Mouse (Mus musculus): ENCODE data around the gene Pgghg. TPM values are rescaled to one million over a fixed set of nuclear protein-coding genes. Genes with fewer than 3 reads are reported as not detected.
A peak's percentile ranks its signal among the peaks of the same experiment; 100 is the strongest.

Gene Pgghg
- polyA plus RNA-seq (2016; fragmentation: Nextera tagmentation; extraction: Ambion mirVana) = 11.2 and 12.2 TPM in 2 replicates

DNA sequence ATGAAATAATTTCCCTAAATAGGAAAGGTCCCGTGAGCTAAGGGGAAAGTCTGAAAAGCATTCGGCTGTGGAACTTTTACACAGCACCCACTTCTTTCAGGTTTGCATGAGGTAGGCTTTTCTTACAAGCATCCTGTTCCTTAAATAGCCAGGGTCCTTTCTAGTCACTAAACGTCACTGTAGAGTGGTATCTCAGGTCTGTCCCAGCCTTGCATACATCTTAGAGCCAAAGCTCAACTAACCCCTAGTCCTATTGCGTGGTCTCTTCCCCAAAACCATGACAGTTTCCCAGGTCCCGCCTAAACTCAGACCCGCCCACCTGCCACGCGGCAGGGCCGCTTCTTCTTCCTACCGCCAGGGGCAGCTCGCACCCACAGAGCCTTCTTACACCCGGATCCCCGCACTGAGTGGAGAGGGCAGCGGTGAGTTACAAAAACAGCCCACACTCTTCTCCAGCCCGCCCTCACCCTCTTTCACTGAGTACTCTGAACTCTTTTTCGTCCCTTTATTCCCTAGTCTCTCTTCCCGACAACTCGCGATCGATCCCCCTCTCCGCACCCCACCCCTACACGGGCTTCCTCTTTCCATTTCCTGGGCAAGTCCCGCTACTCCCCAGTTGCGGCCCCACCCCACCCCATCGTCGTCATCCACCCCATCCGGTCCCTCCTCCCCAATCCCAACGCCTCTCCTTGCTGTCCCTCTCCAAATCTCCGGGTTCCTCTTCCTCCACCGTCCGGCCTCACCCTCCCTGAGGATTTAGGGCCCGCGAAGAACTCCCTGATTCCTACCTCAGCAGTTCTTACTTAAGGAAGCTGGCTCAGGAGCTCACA is at the start of gene Pgghg:
Gene Pgghg, plus strand, starts transcription at position 170 of the 830 bp plus-strand sequence.
- Histone ChIP-seq H3K27me3 (replicated peaks) (no peaks in the 10 kb centered on the region), H3K4me2 (replicated peaks) (peak within 1 kb of the TSS; percentile 58), H3K9me3 (no peaks in the 10 kb centered on the region), H3K9ac (peak within 1 kb of the TSS; percentile 54), H3K36me3 (no peaks in the 10 kb centered on the region), H3K4me3 (peak within 1 kb of the TSS; percentile 46), H3K27ac (no peak within 1 kb of the TSS), H3K4me1 (peaks cover 12% of the 10 kb centered on the region; the same call in 1 of the 2 replicates)
- WGBS = 3% methylated on average over 33 of the region's 33 CpGs
- ATAC-seq (ENCODE audit: low FRiP score, low read depth) = peak; percentile 87

DNA sequence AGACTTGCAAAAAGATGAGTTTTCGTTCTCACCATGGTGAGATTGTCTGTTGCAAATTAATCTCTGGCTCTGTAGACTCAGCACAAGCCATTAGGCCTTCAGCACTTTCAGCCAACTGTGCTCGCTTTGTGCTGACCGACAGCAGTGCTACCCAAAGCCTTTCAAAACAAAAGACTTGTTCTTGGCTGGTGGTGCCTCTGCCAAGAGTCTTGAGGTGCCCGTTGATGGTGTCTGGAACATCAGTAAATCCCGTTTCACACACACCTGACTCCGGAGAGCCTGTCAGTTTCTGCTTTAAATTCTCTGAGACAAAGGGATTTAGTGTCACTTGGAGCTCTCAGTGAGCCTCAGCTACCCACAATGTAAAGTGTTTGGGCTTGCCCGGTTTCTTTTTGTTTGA is 47.2 kb upstream of the Pgghg start:
- H3K27me3 ChIP-seq (replicated peaks) = no peaks in the 10 kb centered on the region
- H3K4me1 ChIP-seq = no peaks in the 10 kb centered on the region
- no peaks in the 10 kb centered on the region for H3K9me3 ChIP-seq
- no peak overlapping the region for H3K27ac ChIP-seq
- H3K4me2 ChIP-seq (replicated peaks) = no peak overlapping the region
- no peak overlapping the region for H3K9ac ChIP-seq
- WGBS = 92% methylated on average over 7 of the region's 7 CpGs
- ATAC-seq (ENCODE audit: low FRiP score, low read depth) = no peak
- no peak overlapping the region for H3K4me3 ChIP-seq
- H3K36me3 ChIP-seq = peaks cover 77% of the 10 kb centered on the region

DNA sequence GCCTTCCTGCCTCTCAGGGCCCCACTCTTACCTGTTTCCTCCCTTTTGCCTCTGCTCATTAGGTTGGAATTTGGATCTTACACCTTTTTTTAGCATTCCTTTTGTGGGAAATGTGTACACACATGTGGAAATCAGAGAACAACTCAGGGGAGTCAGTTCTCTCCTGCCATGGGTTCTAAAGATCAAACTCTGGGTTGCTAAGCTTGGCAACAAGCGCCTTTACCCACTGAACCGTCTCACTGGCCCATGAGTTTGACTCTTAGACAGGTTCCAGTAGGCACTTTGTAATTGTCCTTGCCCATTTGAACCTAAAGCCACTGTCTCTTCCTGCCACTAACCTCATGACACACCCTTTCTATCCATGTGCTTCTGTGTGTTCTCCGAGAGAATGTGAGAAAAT is 46.6 kb upstream of the Pgghg start:
- no peak overlapping the region for H3K9ac ChIP-seq
- no peak overlapping the region for H3K4me2 ChIP-seq (replicated peaks)
- no peak overlapping the region for H3K4me3 ChIP-seq
- H3K36me3 ChIP-seq = peaks cover 77% of the 10 kb centered on the region
- no peak for ATAC-seq (ENCODE audit: low FRiP score, low read depth)
- no peak overlapping the region for H3K27ac ChIP-seq
- no peaks in the 10 kb centered on the region for H3K9me3 ChIP-seq
- H3K27me3 ChIP-seq (replicated peaks) = no peaks in the 10 kb centered on the region
- WGBS = 93% methylated on average over 3 of the region's 3 CpGs
- H3K4me1 ChIP-seq = no peaks in the 10 kb centered on the region

DNA sequence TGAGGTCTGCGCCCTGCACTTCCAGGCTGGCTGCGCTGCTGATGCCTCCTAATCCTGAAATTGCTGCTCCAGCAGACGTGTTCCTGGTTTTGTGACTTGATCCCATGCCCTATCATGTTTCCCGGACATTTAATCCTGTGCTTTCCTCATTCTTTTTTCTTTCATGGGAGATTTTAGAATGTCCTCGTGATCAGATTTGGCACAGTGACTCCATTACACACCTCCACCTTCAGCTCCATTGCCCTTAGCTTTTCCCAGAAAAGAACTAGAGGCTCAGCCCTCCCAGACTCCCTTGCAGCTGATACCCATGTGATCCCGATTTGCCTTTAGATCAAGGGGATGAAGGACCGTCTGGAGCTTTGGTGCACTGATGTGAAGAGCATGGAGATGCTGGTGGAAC is 43.3 kb upstream of the Pgghg start:
- 88% methylated on average over 7 of the region's 7 CpGs for WGBS
- H3K9ac ChIP-seq = peak overlapping the region; percentile 26; the same call in 1 of the 2 replicates
- no peak for ATAC-seq (ENCODE audit: low FRiP score, low read depth)

DNA sequence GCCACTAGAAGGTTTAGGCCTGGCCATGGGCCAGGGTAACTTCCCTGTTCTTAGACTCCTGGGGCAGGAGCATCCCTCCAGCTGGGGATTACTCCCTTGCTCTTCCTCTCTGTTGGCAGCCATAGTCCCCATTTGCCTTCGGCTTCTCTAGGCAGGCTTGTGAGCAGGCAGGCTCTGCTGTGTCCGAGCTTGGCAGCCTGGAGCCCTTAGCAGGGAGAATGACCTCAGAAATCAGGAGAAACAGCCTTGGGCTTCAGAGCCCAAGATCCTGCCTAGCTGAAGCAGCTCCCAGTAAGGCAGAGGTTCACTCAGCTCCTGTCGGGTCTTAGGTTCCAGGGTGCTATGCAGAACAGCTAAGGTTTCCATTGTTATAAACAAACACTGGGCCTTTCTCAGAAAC is 42.1 kb upstream of the Pgghg start:
- no peak for ATAC-seq (ENCODE audit: low FRiP score, low read depth)
- WGBS = 81% methylated on average over 3 of the region's 3 CpGs
- H3K27ac ChIP-seq = no peak overlapping the region
- H3K27me3 ChIP-seq (replicated peaks) = no peaks in the 10 kb centered on the region
- H3K4me3 ChIP-seq = no peak overlapping the region
- no peak overlapping the region for H3K4me2 ChIP-seq (replicated peaks)
- 0 out of 2 replicates have a peak overlapping the region, but pooled peaks have one; percentile 13 for H3K9ac ChIP-seq
- no peaks in the 10 kb centered on the region for H3K9me3 ChIP-seq
- no peaks in the 10 kb centered on the region for H3K4me1 ChIP-seq
- H3K36me3 ChIP-seq = peaks cover 49% of the 10 kb centered on the region

More for the DNA sequence above, 43.3 kb upstream of the Pgghg start:
- Histone ChIP-seq H3K36me3 (peaks cover 58% of the 10 kb centered on the region), H3K4me1 (no peaks in the 10 kb centered on the region), H3K27me3 (replicated peaks) (no peaks in the 10 kb centered on the region), H3K9me3 (no peaks in the 10 kb centered on the region), H3K4me3 (no peak overlapping the region), H3K4me2 (replicated peaks) (no peak overlapping the region), H3K27ac (no peak overlapping the region)

DNA sequence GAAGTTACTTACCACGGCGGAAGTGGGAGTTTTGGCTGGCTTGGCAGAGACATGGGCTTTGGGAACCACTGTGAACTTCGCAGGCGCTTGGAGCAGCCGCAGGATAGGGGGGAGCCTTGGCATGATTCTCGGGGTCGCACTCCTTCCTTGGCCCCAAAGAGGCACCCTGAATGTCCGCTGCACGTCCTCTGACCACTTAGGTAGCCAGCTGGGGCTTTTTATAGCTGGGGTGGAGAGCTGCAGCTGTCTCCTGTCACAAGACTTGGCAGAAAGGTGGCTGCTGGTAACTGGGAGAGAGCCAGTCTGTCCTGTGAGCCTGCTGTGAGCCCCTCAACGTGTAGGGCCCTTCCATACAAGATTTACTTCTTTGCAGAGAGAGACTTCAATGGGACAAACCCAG is 41.0 kb upstream of the Pgghg start, which contains the start of gene Cox8b:
Gene Cox8b, minus strand, starts transcription at position 227 of the 400 bp plus-strand sequence.
- no peaks in the 10 kb centered on the region for H3K27me3 ChIP-seq (replicated peaks)
- no peaks in the 10 kb centered on the region for H3K9me3 ChIP-seq
- H3K4me1 ChIP-seq = no peaks in the 10 kb centered on the region
- no peak for ATAC-seq (ENCODE audit: low FRiP score, low read depth)
- H3K9ac ChIP-seq = no peak within 1 kb of the TSS
- no peak within 1 kb of the TSS for H3K27ac ChIP-seq
- WGBS = 82% methylated on average over 10 of the region's 10 CpGs
- no peak within 1 kb of the TSS for H3K4me2 ChIP-seq (replicated peaks)
- peaks cover 40% of the 10 kb centered on the region for H3K36me3 ChIP-seq
- no peak within 1 kb of the TSS for H3K4me3 ChIP-seq

DNA sequence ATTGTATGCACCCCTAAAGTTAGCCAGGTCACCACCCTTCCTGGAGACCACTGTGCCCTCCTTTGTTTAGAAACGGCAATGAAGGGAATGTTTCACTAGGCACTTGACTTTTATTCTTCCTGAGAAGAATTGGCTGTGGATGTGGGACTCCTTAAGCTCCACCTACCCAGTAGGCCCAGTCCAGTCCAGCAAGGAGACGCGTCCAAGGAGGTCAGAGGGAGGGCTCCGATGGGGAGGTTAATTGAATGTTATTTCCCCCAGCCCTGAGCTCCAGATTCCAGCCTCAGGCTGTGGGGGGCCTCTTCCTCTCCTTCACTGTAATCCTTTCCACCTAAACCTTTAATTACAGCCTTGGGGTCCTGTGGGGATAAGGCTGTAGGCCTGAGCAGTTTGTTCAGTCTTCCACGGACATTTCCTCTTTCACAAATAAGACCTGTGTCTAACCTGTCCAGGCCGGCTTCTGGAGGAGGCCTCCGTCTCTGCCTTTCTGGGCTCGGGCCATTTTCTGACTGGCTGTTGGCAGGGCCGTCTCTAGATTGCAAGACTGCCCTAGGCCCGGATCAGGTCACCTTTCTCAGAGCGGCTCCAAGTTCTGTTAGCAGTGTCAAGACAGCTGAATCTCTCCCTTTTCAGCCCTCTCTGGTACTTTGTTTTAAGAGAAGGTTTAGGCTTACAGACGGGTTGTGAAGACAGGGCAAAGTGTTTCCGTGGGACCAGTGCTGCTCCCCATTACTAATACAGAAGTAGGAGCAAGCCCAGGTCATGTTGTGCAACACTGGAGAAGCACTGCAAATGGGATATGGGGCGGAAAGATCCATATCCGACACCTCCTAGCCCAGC is 38.9 kb upstream of the Pgghg start:
- WGBS = 80% methylated on average over 15 of the region's 15 CpGs
- no peaks in the 10 kb centered on the region for H3K27me3 ChIP-seq (replicated peaks)
- H3K4me2 ChIP-seq (replicated peaks) = no peak overlapping the region
- H3K27ac ChIP-seq = no peak overlapping the region
- H3K4me1 ChIP-seq = no peaks in the 10 kb centered on the region
- H3K9ac ChIP-seq = no peak overlapping the region
- no peaks in the 10 kb centered on the region for H3K9me3 ChIP-seq
- H3K4me3 ChIP-seq = no peak overlapping the region
- H3K36me3 ChIP-seq = peaks cover 23% of the 10 kb centered on the region
- no peak for ATAC-seq (ENCODE audit: low FRiP score, low read depth)

DNA sequence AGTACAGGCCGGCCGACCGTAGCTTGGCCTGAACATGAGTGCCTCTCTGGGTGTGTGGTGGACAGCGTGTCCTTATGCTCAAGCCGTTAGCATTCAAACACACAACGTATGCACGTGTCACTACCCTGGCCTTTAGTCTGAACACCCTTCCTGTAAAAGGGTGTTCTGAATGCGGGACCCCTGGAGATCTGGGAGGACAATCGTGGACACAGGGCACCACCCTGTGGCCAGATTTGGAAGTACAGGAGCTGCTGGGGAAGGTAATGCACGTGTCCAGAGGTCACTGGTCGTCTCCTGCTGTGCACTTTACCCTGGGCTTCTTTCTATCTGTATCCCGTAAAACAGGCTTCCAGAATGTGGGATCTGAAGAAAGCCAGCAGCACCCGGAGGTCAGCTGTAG is 38.0 kb upstream of the Pgghg start:
- Histone ChIP-seq H3K27ac (no peak overlapping the region), H3K27me3 (replicated peaks) (no peaks in the 10 kb centered on the region), H3K4me1 (no peaks in the 10 kb centered on the region), H3K9me3 (no peaks in the 10 kb centered on the region), H3K4me3 (no peak overlapping the region), H3K9ac (no peak overlapping the region), H3K36me3 (peaks cover 14% of the 10 kb centered on the region), H3K4me2 (replicated peaks) (no peak overlapping the region)
- peak; percentile 67; the same call in 1 of the 2 replicates for ATAC-seq (ENCODE audit: low FRiP score, low read depth)
- whole genome bisulfite sequencing = 24% methylated on average over 13 of the region's 13 CpGs

DNA sequence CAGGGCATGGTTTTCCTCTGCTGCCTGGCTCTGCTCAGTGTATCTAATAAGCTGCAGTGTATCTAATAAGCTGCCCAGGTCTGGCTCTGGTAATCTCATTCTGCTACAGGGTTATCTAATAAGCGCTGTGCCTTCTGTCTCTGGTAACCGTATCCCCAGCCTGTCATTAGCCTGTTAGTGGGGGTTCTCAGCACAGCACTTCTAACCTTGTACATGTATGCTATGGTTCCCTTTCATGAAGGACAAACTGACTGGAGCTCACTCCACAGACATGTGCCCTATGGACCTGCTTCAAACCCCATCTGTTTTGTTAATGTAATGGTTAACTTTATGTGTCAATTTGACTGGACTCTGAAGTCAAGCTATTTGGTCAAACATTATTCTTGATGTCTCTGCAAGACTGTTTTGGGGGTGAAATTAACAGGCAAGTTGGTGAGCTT is 35.5 kb upstream of the Pgghg start:
- Histone ChIP-seq H3K36me3 (no peaks in the 10 kb centered on the region), H3K9ac (no peak overlapping the region), H3K9me3 (no peaks in the 10 kb centered on the region), H3K4me1 (peaks cover 4% of the 10 kb centered on the region; the same call in 1 of the 2 replicates), H3K27ac (no peak overlapping the region), H3K27me3 (replicated peaks) (no peaks in the 10 kb centered on the region), H3K4me3 (no peak overlapping the region), H3K4me2 (replicated peaks) (no peak overlapping the region)
- WGBS = 84% methylated on average over 2 of the region's 2 CpGs
- ATAC-seq (ENCODE audit: low FRiP score, low read depth) = no peak

DNA sequence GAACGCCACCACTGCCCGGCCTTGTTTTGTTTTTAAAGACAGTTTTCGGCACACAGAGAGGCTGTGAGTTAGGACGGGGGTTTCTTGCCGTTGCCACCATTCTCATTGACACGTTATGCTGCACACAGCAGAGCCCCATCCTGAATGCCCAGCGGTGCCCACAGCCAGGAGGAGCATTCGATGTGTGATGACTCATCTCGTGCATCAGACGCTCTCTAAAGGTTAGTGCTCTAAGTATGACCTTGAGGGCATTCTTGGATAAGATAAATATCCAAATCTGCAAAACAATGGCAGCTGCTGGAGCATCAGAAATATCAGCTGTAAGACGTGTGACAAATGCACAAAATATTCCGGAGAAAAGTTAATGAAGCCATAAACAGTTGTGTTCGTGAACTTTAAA is 34.1 kb upstream of the Pgghg start:
- no peak for ATAC-seq (ENCODE audit: low FRiP score, low read depth)
- Histone ChIP-seq H3K9me3 (no peaks in the 10 kb centered on the region), H3K4me1 (peaks cover 4% of the 10 kb centered on the region; the same call in 1 of the 2 replicates), H3K4me2 (replicated peaks) (no peak overlapping the region), H3K4me3 (no peak overlapping the region), H3K36me3 (no peaks in the 10 kb centered on the region), H3K27me3 (replicated peaks) (no peaks in the 10 kb centered on the region), H3K27ac (no peak overlapping the region), H3K9ac (no peak overlapping the region)
- 83% methylated on average over 13 of the region's 13 CpGs for WGBS

DNA sequence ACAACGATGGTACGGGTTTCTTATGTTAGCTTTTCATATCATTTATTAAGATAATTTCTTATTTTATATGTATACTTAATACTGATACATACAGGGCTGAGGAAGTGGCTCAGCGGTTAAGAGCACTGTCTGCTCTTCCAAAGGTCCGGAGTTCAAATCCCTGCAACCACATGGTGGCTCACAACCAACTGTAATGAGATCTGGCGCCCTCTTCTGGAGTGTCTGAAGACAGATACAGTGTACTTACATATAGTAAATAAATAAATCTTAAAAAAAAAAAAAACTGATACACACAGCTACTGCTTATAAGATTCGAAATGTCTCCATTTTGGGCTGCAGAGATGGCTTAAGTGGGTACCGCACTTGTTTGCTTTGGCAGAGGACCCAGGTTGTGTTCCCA is 33.5 kb upstream of the Pgghg start:
- Histone ChIP-seq H3K36me3 (no peaks in the 10 kb centered on the region), H3K27me3 (replicated peaks) (no peaks in the 10 kb centered on the region), H3K4me3 (no peak overlapping the region), H3K27ac (no peak overlapping the region), H3K4me2 (replicated peaks) (no peak overlapping the region), H3K9ac (no peak overlapping the region), H3K9me3 (no peaks in the 10 kb centered on the region), H3K4me1 (peaks cover 4% of the 10 kb centered on the region; the same call in 1 of the 2 replicates)
- no peak for ATAC-seq (ENCODE audit: low FRiP score, low read depth)
- 86% methylated on average over 7 of the region's 7 CpGs for WGBS

DNA sequence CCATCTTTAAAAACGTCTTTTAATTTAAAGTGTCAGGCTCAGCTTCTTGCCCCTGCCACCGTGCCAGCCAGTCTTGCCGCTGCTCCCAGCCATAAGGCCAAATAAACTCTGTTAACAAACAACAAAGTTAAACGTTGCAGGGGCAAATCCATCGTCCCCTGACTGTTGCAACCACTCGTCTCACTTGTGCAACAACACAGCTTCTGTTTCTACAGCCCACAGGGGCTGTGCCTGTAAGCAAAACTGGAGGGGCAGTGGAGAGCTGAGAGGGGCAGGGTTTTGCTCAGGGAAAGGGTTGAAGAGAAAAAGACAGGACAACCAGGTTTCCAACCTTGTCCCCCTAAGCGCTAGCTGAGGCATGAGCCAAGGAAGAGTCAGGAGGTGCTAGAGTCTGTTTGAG is 33.0 kb upstream of the Pgghg start:
- peak overlapping the region; percentile 69 for H3K4me2 ChIP-seq (replicated peaks)
- no peak overlapping the region for H3K27ac ChIP-seq
- no peaks in the 10 kb centered on the region for H3K36me3 ChIP-seq
- H3K4me1 ChIP-seq = peaks cover 4% of the 10 kb centered on the region; the same call in 1 of the 2 replicates
- ATAC-seq (ENCODE audit: low FRiP score, low read depth) = no peak
- H3K9ac ChIP-seq = no peak overlapping the region
- WGBS = 52% methylated on average over 7 of the region's 7 CpGs
- H3K9me3 ChIP-seq = no peaks in the 10 kb centered on the region
- no peaks in the 10 kb centered on the region for H3K27me3 ChIP-seq (replicated peaks)
- H3K4me3 ChIP-seq = no peak overlapping the region
